Mouse (Mus musculus) E14TG2a.4 (cell line): ENCODE measurements around the gene Ngp.
"Not testable (repeated sequence)": the region's sequence is repeated elsewhere in the genome, so short reads cannot be mapped to it uniquely, and the experiment has no call there.

Experiments
- H3K27me3 ChIP-seq: 2 replicates; pipeline ENCODE4 v1.6.1; 2014; ENCODE audit warnings: low read length, control low read depth; ENCODE audit not compliant: insufficient read depth
- H3K36me3 ChIP-seq: 2 replicates; pipeline ENCODE4 v1.6.1; 2014; ENCODE audit warnings: low read length, control low read depth; ENCODE audit not compliant: insufficient read depth
- H3K4me1 ChIP-seq: replicated peaks from 2 replicates; pipeline ENCODE4 v1.6.1; 2014; ENCODE audit warnings: low read depth, low read length, control low read depth
- H3K4me3 ChIP-seq: replicated peaks from 2 replicates; pipeline ENCODE4 v1.5.1; 2014; ENCODE audit warnings: mild to moderate bottlenecking, low read length
- H3K9me3 ChIP-seq: 2 replicates; pipeline ENCODE4 v1.6.1; 2014; ENCODE audit warnings: low read length, control low read depth
- CTCF ChIP-seq: conservative IDR thresholded peaks from 2 replicates; pipeline ENCODE4 v1.5.1; 2014; ENCODE audit warnings: low read length
- NANOG ChIP-seq: IDR thresholded peaks from 2 replicates; pipeline ENCODE4 v1.6.1; 2014; ENCODE audit warnings: borderline replicate concordance, low read length, mixed read lengths
- POU5F1 ChIP-seq: IDR thresholded peaks from 2 replicates; pipeline ENCODE4 v1.6.1; 2014; ENCODE audit warnings: low read length, borderline replicate concordance

Ngp gene

GRCm38 (mm10) chr9:110419511-110420112 is at the start of gene Ngp:
Ngp (plus strand) TSS chr9:110419747.
- no peaks in the 10 kb centered on the region; the same call in 1 of the 2 replicates for H3K4me1 ChIP-seq
- H3K27me3 ChIP-seq, result no peaks in the 10 kb centered on the region
- H3K4me3 ChIP-seq, result no peak within 1 kb of the TSS
- no peaks in the 10 kb centered on the region for H3K9me3 ChIP-seq
- H3K36me3 ChIP-seq, result no peaks in the 10 kb centered on the region
- TF ChIP-seq NANOG, result no peak
- no peak for TF ChIP-seq POU5F1
- TF ChIP-seq CTCF, result no peak

GRCm38 (mm10) chr9:110369860-110370259 is 49.7 kb upstream of the Ngp start:
- Histone ChIP-seq H3K27me3 (no peaks in the 10 kb centered on the region), H3K9me3 (no peaks in the 10 kb centered on the region), H3K36me3 (peaks cover 52% of the 10 kb centered on the region), H3K4me3 (no peak overlapping the region), H3K4me1 (peaks cover 7% of the 10 kb centered on the region; the same call in 1 of the 2 replicates)
- TF ChIP-seq CTCF (no peak), NANOG (no peak), POU5F1 (no peak)

GRCm38 (mm10) chr9:110373871-110374270 is 45.7 kb upstream of the Ngp start:
- no peaks in the 10 kb centered on the region for H3K27me3 ChIP-seq
- no peak overlapping the region for H3K4me3 ChIP-seq
- peaks cover 69% of the 10 kb centered on the region for H3K36me3 ChIP-seq
- H3K9me3 ChIP-seq, result no peaks in the 10 kb centered on the region
- TF ChIP-seq POU5F1, result no peak
- no peak for TF ChIP-seq CTCF
- no peak for TF ChIP-seq NANOG
- peaks cover 9% of the 10 kb centered on the region for H3K4me1 ChIP-seq

- no peaks in the 10 kb centered on the region for H3K9me3 ChIP-seq
- peaks cover 15% of the 10 kb centered on the region for H3K4me1 ChIP-seq
- TF ChIP-seq NANOG, result no peak
- TF ChIP-seq CTCF, result no peak
- no peak for TF ChIP-seq POU5F1
- no peak overlapping the region for H3K4me3 ChIP-seq
- peaks cover 74% of the 10 kb centered on the region for H3K36me3 ChIP-seq
- H3K27me3 ChIP-seq, result peaks cover 11% of the 10 kb centered on the region
Observed at GRCm38 (mm10) chr9:110375668-110376067, 43.9 kb upstream of the Ngp start.

- Histone ChIP-seq H3K27me3 (peaks cover 27% of the 10 kb centered on the region), H3K36me3 (peaks cover 76% of the 10 kb centered on the region), H3K4me1 (peaks cover 26% of the 10 kb centered on the region)
- H3K4me3 ChIP-seq, H3K9me3 ChIP-seq: not testable (repeated sequence)
Observed at GRCm38 (mm10) chr9:110377655-110378054, 41.9 kb upstream of the Ngp start.

GRCm38 (mm10) chr9:110379361-110379760 is 40.2 kb upstream of the Ngp start:
- peaks cover 76% of the 10 kb centered on the region for H3K36me3 ChIP-seq
- H3K4me3 ChIP-seq, result no peak overlapping the region
- no peaks in the 10 kb centered on the region for H3K9me3 ChIP-seq
- H3K4me1 ChIP-seq, result peaks cover 26% of the 10 kb centered on the region
- TF ChIP-seq NANOG (no peak), POU5F1 (no peak)
- H3K27me3 ChIP-seq, result peaks cover 33% of the 10 kb centered on the region

GRCm38 (mm10) chr9:110380662-110381061 is 38.9 kb upstream of the Ngp start:
- peaks cover 81% of the 10 kb centered on the region for H3K36me3 ChIP-seq
- no peak for TF ChIP-seq NANOG
- TF ChIP-seq POU5F1, result no peak
- TF ChIP-seq CTCF, result no peak
- peaks cover 33% of the 10 kb centered on the region for H3K27me3 ChIP-seq
- peak overlapping the region; percentile 72 for H3K4me3 ChIP-seq
- H3K4me1 ChIP-seq, result peaks cover 29% of the 10 kb centered on the region
- no peaks in the 10 kb centered on the region for H3K9me3 ChIP-seq

GRCm38 (mm10) chr9:110381292-110381691 is 38.3 kb upstream of the Ngp start:
- peaks cover 33% of the 10 kb centered on the region for H3K27me3 ChIP-seq
- H3K4me1 ChIP-seq, result peaks cover 35% of the 10 kb centered on the region
- H3K36me3 ChIP-seq, result peaks cover 81% of the 10 kb centered on the region
- H3K9me3 ChIP-seq, result no peaks in the 10 kb centered on the region
- H3K4me3 ChIP-seq, result peak overlapping the region; percentile 72
- no peak for TF ChIP-seq POU5F1
- no peak for TF ChIP-seq NANOG
- no peak for TF ChIP-seq CTCF

- Histone ChIP-seq H3K4me3 (no peak overlapping the region), H3K9me3 (no peaks in the 10 kb centered on the region), H3K36me3 (peaks cover 83% of the 10 kb centered on the region), H3K4me1 (peaks cover 35% of the 10 kb centered on the region), H3K27me3 (peaks cover 30% of the 10 kb centered on the region)
- TF ChIP-seq POU5F1, result no peak
- no peak for TF ChIP-seq NANOG
- TF ChIP-seq CTCF, result no peak
Observed at GRCm38 (mm10) chr9:110384369-110384929, 35.1 kb upstream of the Ngp start.

- no peaks in the 10 kb centered on the region for H3K9me3 ChIP-seq
- peaks cover 25% of the 10 kb centered on the region for H3K4me1 ChIP-seq
- H3K36me3 ChIP-seq, result peaks cover 99% of the 10 kb centered on the region
- peaks cover 2% of the 10 kb centered on the region; the same call in 1 of the 2 replicates for H3K27me3 ChIP-seq
- TF ChIP-seq POU5F1, result no peak
- TF ChIP-seq CTCF, result no peak
- no peak for TF ChIP-seq NANOG
- no peak overlapping the region for H3K4me3 ChIP-seq
Observed at GRCm38 (mm10) chr9:110388011-110388410, 31.5 kb upstream of the Ngp start.
